Mouse (Mus musculus) liver, postnatal 0 days (tissue): Measurements from ENCODE around the gene Zcchc17. TPM values are rescaled to one million over a fixed set of nuclear protein-coding genes. Genes with fewer than 3 reads are reported as not detected.

Experiments
- ATAC-seq: fragments of 200-750 bp; cut with Nextera tagmentation; 2 replicates; pipeline ENCODE4 v1.8.0; 2017; ENCODE audit warnings: mild to moderate bottlenecking, moderate library complexity
- DNase-seq: peaks from one replicate; pipeline ENCODE4 v3.0.0-alpha.2; 2016
- H3K27ac ChIP-seq: fragments of 300-500 bp; sonication (generic); 2 replicates; pipeline ENCODE4 v1.5.1; 2014; ENCODE audit warnings: antibody characterized with exemption, moderate library complexity, mild to moderate bottlenecking, low read depth
- H3K27me3 ChIP-seq: fragments of 300-500 bp; sonication (generic); 2 replicates; pipeline ENCODE4 v1.6.1; 2014; ENCODE audit warnings: low read length, control low read depth, mixed read lengths; ENCODE audit not compliant: insufficient read depth
- H3K36me3 ChIP-seq: fragments of 300-500 bp; sonication (generic); replicated peaks from 2 replicates; pipeline ENCODE4 v1.6.1; 2014; ENCODE audit warnings: mild to moderate bottlenecking, control low read depth, low read length, moderate library complexity, mixed read lengths; ENCODE audit not compliant: insufficient read depth
- H3K4me1 ChIP-seq: fragments of 300-500 bp; sonication (generic); 2 replicates; pipeline ENCODE4 v1.6.1; 2014; ENCODE audit warnings: antibody characterized with exemption, mild to moderate bottlenecking, control low read depth; ENCODE audit not compliant: insufficient read depth
- H3K4me2 ChIP-seq: fragments of 300-500 bp; sonication (generic); 2 replicates; pipeline ENCODE4 v1.6.1; 2014; ENCODE audit warnings: low read depth, mild to moderate bottlenecking, low read length, moderate library complexity, mixed read lengths
- H3K4me3 ChIP-seq: fragments of 300-500 bp; sonication (generic); 2 replicates; pipeline ENCODE4 v1.5.1; 2014; ENCODE audit warnings: low read depth, low read length
- H3K9ac ChIP-seq: fragments of 300-500 bp; sonication (generic); replicated peaks from 2 replicates; pipeline ENCODE4 v1.6.1; 2014; ENCODE audit warnings: mild to moderate bottlenecking, moderate library complexity
- H3K9me3 ChIP-seq: fragments of 300-500 bp; sonication (generic); 2 replicates; pipeline ENCODE4 v1.6.1; 2016; ENCODE audit warnings: mild to moderate bottlenecking, control low read depth, low read length, mixed read lengths
- CTCF ChIP-seq: sonication (generic); IDR thresholded peaks from 2 replicates; pipeline ENCODE4 v1.5.1; 2016; ENCODE audit warnings: antibody characterized with exemption, low read depth
- EP300 ChIP-seq: IDR thresholded peaks from 2 replicates; pipeline ENCODE4 v1.6.1; 2016; ENCODE audit warnings: antibody characterized with exemption, low read depth, mild to moderate bottlenecking
- WGBS: fragments of 180-500 bp; shearing (Covaris S2); extraction: QIAGEN DNeasy Blood & Tissue Kit; methylation state at CpG from one replicate; pipeline ENCODE4 v1.1.7; 2014; ENCODE audit not compliant: insufficient replicate concordance; 5-methylcytosine and 5-hydroxymethylcytosine counted together
- polyA plus RNA-seq: library from polyadenylated mRNA; unstranded; fragments of >200 nt; fragmentation: Nextera tagmentation; extraction: Ambion mirVana; gene quantifications from 2 replicates; pipeline ENCODE4 v1.2.1, GENCODE M21; 2015

Gene Zcchc17
- polyA plus RNA-seq, 1 experiment from 2014 or later = 27.5 TPM

- Histone ChIP-seq H3K27ac (no peak overlapping the region), H3K9ac (no peak overlapping the region), H3K27me3 (peaks cover 57% of the 10 kb centered on the region), H3K4me3 (peak overlapping the region; percentile 33), H3K36me3 (no peaks in the 10 kb centered on the region), H3K9me3 (no peaks in the 10 kb centered on the region), H3K4me1 (no peaks in the 10 kb centered on the region; the same call in 1 of the 2 replicates), H3K4me2 (peak overlapping the region; percentile 69)
- 4% methylated on average over 29 of the region's 29 CpGs for whole genome bisulfite sequencing
- DNase-seq (no peak), ATAC-seq (no peak)
- no peak for TF ChIP-seq CTCF
- TF ChIP-seq EP300 = no peak
Measured at GRCm38 (mm10) chr4:130274346-130275015, 85.3 kb downstream of the Zcchc17 start.

DNA sequence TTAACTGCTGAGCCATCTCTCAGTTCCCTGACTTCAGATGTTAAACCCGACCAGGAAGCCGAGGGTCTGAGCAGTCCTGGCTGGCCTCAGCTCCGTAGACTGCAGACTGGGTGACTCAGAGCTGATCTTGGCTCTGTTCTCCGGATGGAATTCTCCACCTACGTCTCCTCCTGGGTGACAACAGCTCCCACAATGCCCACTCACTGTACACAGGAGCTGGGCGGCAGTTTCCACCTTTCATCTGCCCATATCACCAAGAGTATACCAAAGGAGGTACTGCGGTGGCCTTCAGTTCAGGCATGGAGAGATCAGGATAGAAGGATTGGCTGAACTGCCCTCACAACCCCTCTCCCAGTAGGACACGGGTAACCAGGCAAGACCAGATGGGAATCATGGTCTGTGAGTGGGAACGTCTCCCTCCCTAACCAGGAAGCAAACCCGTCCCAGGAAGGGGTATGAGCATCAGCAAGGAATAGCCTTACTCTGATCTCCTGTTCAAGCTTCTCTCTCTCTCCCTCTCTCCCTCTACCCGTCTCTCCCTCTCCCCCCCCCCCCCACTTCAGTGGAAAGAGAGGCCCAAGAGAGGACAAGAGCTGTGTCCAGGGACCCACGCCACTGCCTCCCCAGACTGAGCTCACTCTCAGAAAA is 85.9 kb downstream of the Zcchc17 start:
- no peak overlapping the region for H3K9ac ChIP-seq
- H3K4me1 ChIP-seq = no peaks in the 10 kb centered on the region; the same call in 1 of the 2 replicates
- no peaks in the 10 kb centered on the region for H3K36me3 ChIP-seq
- ATAC-seq (no peak), DNase-seq (no peak)
- peaks cover 50% of the 10 kb centered on the region for H3K27me3 ChIP-seq
- H3K4me2 ChIP-seq = no peak overlapping the region
- TF ChIP-seq EP300 (no peak), CTCF (no peak)
- H3K27ac ChIP-seq = no peak overlapping the region
- H3K4me3 ChIP-seq = no peak overlapping the region
- WGBS = 11% methylated on average over 12 of the region's 12 CpGs
- no peaks in the 10 kb centered on the region for H3K9me3 ChIP-seq

DNA sequence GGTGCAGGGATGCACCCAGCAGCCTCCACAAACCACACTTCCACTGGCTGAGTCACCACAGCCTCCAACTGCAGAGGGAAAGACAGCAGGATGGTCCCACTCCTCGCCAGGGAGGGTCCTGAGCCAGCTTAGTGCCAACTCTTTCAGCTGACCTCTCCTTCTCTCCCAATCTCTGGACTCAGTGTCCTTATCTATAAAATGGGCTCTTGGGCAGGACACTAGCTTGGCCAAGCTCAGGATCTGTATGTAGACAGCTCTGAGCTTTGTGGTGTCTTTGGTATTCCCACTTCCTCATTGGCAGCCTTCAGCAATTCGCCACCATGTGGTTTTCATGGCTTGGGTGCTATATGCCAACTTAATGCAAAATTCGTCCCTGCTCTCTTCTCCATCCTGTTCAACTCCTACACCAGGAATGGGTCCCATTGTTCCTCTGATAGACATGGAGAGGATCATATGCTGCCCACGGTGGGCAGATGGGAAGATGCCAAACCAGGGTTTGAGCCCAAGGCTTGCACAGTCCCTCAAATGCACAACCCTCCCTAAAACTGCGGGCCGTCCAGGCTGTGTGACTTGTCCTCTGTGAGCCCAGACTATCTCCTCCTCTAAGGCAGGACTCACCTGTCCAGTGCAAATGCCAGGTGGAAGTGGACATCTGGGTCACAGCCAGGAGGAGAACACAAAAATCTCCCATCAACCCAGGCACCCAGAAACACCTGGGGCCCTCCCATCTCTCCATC is 89.0 kb downstream of the Zcchc17 start:
- Histone ChIP-seq H3K4me2 (no peak overlapping the region), H3K9ac (no peak overlapping the region), H3K4me3 (no peak overlapping the region), H3K36me3 (no peaks in the 10 kb centered on the region), H3K4me1 (peaks cover 10% of the 10 kb centered on the region), H3K9me3 (no peaks in the 10 kb centered on the region), H3K27me3 (peaks cover 34% of the 10 kb centered on the region), H3K27ac (no peak overlapping the region)
- DNase-seq (no peak), ATAC-seq (no peak)
- 53% methylated on average over 6 of the region's 6 CpGs for WGBS
- TF ChIP-seq EP300 = no peak
- TF ChIP-seq CTCF = no peak

GRCm38 (mm10) chr4:130270089-130270488 is 89.7 kb downstream of the Zcchc17 start:
- ATAC-seq (peak; percentile 37; the same call in 1 of the 2 replicates), DNase-seq (no peak)
- Histone ChIP-seq H3K27ac (no peak overlapping the region), H3K9me3 (no peaks in the 10 kb centered on the region), H3K4me2 (no peak overlapping the region), H3K36me3 (no peaks in the 10 kb centered on the region), H3K4me3 (no peak overlapping the region), H3K9ac (no peak overlapping the region), H3K27me3 (peaks cover 27% of the 10 kb centered on the region), H3K4me1 (peaks cover 10% of the 10 kb centered on the region)
- 70% methylated on average over 8 of the region's 8 CpGs for WGBS
- no peak for TF ChIP-seq EP300
- TF ChIP-seq CTCF = no peak

DNA sequence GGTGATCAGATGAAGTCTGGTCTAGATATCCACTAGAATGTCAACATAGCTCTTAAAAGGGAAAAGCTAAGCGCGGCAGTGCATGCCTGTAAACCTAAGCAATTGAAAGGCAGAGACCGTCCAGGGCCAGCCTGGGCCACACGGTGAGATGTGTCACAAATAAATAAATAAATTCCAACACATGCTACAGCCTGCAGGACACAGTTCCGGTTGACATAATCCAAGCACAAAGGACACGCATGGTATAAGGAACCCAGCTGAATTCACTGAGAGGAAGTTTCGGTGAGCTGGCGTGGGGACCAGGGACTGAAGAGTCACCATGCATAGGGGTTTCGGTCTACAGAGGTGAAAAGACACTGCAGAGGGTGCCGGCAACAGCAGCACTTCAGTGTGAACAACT is 91.0 kb downstream of the Zcchc17 start:
- H3K9ac ChIP-seq = no peak overlapping the region
- H3K36me3 ChIP-seq = no peaks in the 10 kb centered on the region
- H3K27me3 ChIP-seq = peaks cover 22% of the 10 kb centered on the region
- H3K4me2 ChIP-seq = no peak overlapping the region
- TF ChIP-seq EP300 (no peak), CTCF (no peak)
- H3K9me3 ChIP-seq = no peaks in the 10 kb centered on the region
- DNase-seq (no peak), ATAC-seq (no peak)
- H3K27ac ChIP-seq = no peak overlapping the region
- H3K4me3 ChIP-seq = no peak overlapping the region
- 79% methylated on average over 10 of the region's 10 CpGs for WGBS
- peaks cover 10% of the 10 kb centered on the region for H3K4me1 ChIP-seq

DNA sequence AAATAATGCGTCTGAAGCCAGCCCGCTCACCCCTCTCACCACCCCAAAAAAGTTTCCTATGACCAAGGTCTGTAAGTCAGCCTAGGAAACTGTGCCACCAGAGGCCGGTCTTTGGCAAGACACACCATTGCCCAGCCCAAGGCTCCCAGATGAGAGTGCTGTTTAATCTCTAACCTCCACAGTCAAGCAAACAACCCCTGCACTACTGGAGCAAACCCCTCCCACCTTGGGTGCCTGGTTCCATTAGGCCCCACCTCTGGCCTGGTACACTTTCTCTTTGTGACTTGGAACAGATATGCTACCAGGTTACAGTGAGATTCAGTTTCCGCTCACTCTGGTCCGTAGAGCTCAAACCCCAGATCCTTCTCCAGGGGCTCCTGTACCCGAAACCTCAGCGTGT is 92.7 kb downstream of the Zcchc17 start:
- TF ChIP-seq EP300 (no peak), CTCF (no peak)
- Histone ChIP-seq H3K9me3 (no peaks in the 10 kb centered on the region), H3K9ac (no peak overlapping the region), H3K27ac (peak overlapping the region; percentile 57), H3K36me3 (no peaks in the 10 kb centered on the region), H3K4me1 (peaks cover 10% of the 10 kb centered on the region), H3K4me3 (no peak overlapping the region), H3K27me3 (peaks cover 16% of the 10 kb centered on the region; the same call in 1 of the 2 replicates), H3K4me2 (peak overlapping the region; percentile 44)
- DNase-seq (peak; percentile 38), ATAC-seq (peak; percentile 82)
- 76% methylated on average over 7 of the region's 7 CpGs for WGBS
